Mouse (Mus musculus) C2C12 (cell line): ENCODE data around the gene Spata7.

ENCODE experiments used
- CEBPB ChIP-seq: IDR thresholded peaks from one replicate; pipeline ENCODE4 v1.6.1; 2011; ENCODE audit warnings: low read depth, mild to moderate bottlenecking, control low read depth, moderate library complexity
- CTCF ChIP-seq: IDR thresholded peaks from one replicate; pipeline ENCODE4 v1.5.1; 2011; ENCODE audit not compliant: control insufficient read depth, insufficient read depth, insufficient read length
- MAX ChIP-seq: IDR thresholded peaks from one replicate; pipeline ENCODE4 v1.6.1; 2011; ENCODE audit warnings: mild to moderate bottlenecking, control low read depth
- MYOD1 ChIP-seq: IDR thresholded peaks from one replicate; pipeline ENCODE4 v1.6.1; 2011; ENCODE audit warnings: low read depth; ENCODE audit not compliant: control insufficient read depth, insufficient read length
- MYOG ChIP-seq: IDR thresholded peaks from one replicate; pipeline ENCODE4 v1.6.1; 2011; ENCODE audit not compliant: control insufficient read depth, insufficient read length; ENCODE audit errors: extremely low read depth
- USF1 ChIP-seq: IDR thresholded peaks from one replicate; pipeline ENCODE4 v1.6.1; 2011; ENCODE audit warnings: low read depth, mild to moderate bottlenecking, control low read depth, moderate library complexity

DNA sequence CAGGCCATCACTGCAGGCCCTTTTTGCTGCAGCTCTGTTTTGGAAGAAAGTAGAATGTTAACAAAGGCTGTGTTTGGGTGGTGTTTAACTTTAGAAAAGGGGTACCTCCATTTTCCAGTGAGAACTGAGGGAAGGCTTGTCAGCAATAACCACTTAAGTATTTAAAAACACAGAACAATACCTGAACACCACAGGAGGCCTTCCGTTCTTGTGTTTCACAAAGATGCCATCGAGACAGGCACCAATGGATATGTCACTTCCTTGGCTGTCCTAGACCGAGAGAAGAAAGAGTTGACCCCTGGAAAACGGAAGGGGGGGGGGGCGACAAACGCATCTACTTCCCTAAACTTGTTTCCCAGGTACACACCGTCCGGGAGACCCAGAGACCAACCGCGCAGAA, 76.0 kb downstream of the Spata7 start:
- no peak for TF ChIP-seq CTCF
- TF ChIP-seq MYOD1: no peak
- TF ChIP-seq USF1: no peak
- no peak for TF ChIP-seq MAX
- no peak for TF ChIP-seq MYOG
- no peak for TF ChIP-seq CEBPB
